Mouse (Mus musculus) right cerebral cortex, postnatal 25 days (tissue): ENCODE data around the gene Stx11.

ENCODE experiments used
- DNase-seq: peaks from one replicate; pipeline ENCODE4 v3.0.0; 2022

Gene Stx11

DNA sequence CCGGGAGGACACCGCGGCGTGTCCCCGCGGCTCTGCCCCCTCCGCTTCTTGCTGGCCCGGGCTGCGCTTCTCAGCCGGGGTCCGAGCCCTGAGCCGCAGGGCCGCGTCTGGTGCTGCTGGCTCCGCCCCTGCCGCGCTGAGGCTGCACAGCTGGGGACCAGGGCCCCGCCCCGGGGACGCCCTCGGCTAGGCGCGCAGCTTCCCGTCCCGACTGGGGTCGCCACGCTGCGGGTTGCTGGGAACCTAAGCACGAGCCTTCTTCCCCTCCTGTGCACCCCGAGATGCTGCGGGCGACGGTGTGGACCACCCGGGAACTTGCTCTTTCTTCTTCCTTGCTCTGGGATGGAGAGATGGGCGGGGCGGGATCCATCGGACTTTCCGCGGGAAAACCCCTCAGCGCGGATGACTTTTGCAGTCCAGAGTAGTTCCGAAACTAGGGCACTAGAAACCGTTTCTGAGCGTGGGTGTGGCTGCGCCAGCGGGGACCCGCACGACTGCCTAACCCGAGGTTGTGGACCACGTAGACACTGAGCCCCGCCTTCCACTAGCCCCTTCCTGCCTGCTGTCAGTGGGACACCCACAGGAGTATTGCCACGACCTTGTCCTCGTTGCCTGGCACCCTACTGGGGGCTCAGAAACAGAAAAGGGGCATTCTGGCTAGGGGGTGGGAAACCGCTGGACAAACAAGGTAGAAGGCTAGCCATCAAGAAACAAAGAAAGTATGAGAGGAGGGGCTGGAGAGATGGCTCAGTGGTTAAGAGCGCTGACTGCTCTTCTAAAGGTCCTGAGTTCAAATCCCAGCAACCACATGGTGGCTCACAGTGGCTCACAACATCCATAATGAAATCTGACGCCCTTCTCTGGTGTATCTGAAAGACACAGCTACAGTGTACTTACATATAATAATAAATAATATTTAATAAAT, at the start of gene Stx11:
Gene Stx11, minus strand, starts transcription at position 148 of the 925 bp plus-strand sequence.
- no peak for DNase-seq

DNA sequence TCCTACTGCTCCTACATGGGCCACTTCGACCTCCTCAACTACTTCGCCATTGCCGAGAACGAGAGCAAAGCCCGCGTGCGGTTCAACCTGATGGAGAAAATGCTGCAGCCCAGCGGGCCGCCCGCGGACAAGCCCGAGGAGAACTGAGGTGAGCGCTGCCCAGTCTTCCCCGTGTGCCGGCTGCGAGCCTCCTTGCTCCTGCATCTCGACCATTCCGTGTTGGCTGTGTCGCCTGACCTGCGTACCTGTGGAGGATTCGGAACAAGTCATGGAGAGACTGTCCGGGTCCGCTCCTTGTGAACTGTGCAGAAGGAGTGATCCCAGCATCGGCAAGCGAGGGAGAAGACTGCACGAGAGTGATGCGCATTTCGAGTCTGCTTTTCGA, 44.6 kb upstream of the Stx11 start:
- DNase-seq = no peak

DNA sequence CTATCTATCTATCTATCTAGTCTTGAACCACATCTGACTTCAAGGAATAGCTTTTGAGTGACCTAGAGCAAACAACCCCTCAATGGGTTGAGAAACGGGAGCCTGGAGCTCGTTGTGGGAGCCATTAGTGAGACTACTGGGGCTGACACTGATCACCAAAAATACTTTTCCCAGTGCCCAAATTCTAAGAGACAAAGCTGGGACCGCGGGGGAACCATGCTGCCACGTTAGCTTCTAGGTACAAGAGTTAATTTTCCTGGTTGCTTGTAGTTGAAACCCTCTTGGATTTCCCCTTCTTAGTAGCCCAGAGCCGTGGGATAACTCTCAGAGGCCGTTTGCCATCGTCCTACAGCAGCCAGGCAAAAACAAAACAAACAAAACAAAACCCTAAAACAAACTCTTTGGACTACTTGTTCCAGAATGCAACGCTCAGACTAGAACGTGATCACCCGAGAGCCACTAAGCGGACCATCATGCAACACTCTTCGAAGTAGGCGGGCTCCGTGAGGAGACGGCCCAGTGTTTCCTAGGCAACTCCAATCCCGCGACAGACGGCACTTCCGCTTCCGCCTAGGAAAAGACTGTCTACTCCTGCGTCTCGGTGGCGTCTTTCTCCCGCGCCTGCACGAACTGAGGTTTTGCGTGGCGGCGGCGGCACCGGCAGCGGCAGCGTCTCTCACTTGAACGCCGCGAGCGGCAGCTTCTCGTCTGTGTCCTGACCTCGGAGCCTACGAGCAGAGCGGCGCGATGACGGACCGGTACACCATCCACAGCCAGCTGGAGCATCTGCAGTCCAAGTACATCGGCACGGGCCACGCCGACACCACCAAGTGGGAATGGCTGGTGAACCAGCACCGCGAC, 44.0 kb upstream of the Stx11 start:
- DNase-seq = peak; percentile 95

DNA sequence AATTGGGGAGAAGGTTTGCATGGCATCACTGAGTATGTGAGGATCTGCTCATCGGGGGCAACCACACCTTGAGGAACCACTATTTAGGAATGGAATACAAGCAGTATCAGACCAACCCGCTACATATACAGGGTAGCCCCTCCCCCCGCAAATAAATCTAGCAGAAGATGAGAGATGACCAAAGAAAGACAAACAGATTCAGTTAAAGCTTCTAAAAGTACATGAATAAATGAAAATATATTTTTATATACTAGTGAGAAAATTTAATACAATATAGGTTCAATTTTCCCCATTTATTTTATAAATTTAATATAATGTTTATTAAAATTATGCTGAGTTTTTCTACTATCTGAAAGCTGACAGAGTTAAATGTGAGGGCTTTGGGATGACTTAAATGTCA, 40.9 kb upstream of the Stx11 start, which contains the start of gene Sf3b5:
Gene Sf3b5, plus strand, starts transcription at position 301 of the 400 bp plus-strand sequence.
- DNase-seq = no peak

DNA sequence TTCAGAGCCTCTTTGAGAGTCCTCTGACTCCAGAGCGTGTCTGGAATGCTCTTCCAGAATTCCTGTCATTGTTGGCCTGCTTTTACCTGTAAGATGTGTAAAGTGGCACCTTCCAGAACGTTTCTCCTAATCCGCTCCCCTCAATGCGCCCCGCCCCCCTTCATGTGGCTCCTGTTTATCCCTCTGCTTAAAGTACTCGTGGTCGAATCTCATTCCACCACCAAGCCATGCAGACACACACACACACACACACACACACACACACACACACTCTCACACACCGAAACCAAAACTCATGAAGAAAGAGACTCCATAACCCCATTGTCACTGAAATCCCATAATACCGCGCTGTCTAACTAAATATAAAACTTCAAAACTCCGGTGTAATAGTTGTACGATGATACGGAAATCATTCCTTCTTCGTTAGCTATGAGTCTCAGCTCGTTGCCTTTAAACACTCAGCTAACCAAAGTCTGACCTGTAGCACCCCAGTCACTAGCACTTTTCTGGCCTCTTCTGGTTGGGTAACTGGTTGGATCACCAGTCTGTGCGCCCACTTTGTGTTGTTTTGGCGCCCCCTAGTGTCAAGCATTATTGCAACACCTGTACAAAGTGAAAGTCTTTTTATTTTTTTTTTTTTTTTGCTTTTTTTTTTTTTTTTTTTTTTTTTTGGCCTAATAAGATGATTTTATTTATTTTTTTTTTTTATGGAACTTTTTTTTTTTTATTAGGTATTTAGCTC, 32.8 kb upstream of the Stx11 start:
- DNase-seq = peak; percentile 68

DNA sequence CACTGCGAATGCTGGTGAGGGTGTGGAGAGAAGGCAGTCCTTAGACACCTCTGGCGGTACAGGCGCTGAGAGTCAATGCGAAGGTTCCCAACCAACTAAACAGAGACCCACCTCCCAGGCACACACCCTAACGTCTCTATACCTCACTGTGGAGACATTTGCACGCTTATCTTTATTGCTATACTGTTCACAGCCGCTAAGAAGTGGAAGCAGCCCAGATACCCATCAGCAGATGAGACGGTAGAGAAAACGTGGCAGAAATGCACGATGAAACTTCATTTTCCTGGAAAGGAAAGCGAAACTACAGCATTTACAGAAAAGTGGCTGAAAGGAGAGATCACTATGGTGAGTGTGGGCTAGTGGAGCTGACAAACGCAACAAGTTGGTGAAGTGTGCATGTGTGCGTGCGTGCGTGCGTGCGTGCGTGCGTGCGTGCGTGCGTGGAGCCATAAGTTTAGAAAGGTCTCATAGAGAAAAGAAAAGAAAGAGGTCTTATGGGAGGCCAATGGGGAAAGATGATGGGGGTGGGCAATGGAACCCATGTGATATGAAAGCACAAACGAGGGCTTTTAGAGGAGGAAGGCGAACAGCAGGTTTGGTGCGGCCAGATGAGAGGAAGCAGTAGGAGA, 29.4 kb upstream of the Stx11 start:
- no peak for DNase-seq

DNA sequence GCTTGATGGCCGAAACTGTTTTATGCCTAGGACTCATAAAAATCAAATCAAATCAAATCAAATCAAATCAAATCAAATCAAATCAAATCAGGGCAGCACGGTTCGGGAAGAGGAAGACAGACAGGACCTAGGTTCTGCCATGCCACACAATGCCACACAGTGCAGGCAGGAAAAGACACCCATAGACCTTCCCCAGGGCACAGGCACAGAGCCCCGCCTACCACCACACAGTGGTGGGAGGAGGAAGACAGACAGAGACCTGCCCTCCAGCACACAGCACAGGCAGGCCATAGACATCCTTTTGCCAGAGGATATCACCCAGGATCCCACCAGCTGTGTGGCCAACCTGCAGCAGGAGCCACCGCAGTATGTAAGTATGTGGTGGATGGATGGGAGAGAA, 27.9 kb upstream of the Stx11 start:
- DNase-seq = no peak

DNA sequence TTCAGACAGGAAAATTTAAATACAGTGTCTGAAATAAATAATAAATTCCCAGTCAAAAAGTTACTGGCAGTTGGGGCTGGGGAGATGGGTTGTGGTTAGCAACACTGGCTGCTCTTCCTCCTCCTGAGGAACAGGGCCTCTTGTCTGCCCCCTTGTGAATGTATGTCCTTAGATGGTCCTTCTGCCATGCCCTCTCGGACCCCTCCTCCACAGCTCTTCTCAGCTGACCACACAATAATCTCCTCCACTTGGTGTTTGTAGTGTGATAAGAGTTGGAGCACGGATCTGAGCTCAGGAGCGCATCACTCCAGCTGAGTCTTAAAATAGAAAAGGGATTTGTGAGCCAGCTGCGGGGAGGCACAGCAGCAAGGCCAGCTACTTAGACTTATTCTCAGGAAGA, 22.8 kb upstream of the Stx11 start:
- no peak for DNase-seq

DNA sequence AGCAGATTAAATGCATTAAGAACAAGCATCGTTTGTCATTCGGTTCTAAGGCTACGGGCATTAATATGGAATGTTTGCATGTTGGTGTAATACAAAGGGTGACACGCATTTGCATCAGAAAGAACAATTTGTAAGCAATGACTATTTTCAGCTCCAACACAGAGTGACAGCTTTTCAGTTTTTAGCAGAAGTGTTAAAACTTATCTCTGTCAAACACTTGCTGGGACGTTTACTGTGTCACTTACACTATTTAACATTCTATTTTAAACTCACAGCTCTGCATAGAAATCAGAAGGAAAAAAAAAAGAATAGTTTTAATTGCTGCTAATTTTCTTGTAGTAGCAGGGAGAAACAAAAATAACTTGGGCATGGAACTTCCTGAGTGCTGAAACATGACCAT, 22.4 kb upstream of the Stx11 start:
- no peak for DNase-seq

DNA sequence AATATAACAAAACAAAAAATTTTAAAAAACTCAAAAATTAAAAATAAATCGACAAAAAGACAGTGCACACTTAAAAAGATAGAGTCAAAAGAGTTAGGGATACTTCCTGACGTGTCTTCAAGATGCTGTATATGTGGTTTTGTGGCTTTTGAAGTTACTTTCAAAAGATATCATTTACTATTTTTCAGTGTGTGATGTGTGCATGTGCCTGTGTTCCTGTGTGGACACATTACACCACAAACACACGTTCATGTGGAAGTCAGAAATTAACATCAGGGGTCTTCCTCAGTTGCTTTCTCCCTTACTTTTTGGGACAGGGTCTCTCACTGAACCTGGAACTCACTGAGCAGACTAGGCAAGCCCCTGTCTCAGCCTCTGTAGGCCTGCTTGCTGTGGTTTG, 20.9 kb upstream of the Stx11 start:
- no peak for DNase-seq

DNA sequence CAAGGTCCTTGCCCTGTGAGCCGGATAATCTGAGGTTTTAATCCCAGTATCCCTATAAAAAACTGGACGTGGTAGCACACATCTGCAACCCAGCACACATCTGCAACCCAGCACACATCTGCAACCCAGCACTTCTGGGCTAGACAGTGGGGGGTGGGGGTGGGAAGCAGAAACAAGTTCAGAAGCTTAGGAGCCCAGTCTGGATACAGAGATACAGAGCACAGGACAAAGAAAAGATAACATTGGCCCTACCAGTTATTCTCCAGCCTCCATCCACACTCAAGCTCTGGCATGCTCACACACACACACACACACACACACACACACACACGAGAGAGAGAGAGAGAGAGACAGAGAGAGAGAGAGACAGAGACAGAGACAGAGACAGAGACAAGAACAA, 19.4 kb upstream of the Stx11 start:
- no peak for DNase-seq

DNA sequence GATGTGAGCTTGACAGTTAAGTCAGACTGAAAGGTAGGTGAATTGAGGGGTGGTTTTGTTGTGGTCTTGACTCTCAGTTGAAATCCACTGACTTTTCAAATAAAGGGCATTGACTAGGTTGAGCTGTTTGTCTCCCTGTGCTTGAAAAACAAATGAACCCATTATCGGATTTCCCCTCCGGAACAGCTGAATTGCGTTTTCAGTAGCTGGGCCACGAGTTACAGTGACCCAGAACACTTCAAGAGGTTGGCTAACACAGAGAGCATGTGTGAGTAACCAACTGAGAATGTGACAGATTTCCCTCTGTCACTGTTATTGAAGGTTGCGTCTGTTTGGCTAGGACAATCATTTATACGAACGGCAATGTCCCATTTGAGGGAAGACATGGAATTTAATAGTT, 17.0 kb upstream of the Stx11 start:
- DNase-seq = no peak

DNA sequence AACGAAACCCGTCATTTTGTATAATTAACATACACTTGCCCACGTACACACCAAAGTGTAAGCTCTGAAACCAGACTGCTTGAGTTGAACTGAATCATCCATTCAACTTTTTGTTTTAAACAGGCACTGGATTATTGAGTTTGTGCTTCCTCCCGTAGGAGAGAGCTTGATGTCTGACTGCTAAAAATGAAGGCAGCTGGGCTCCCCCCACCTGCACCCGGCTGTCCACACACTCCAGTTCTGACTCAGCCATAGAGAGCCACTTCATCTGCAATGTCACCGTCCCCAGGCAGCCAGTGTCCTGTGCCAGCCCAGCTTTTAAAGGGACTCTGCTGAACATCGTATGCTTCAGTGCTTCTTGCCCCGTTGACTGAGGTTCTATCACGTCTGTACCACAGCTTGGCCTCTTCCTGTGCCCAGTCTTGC, 13.7 kb upstream of the Stx11 start:
- peak; percentile 26 for DNase-seq

DNA sequence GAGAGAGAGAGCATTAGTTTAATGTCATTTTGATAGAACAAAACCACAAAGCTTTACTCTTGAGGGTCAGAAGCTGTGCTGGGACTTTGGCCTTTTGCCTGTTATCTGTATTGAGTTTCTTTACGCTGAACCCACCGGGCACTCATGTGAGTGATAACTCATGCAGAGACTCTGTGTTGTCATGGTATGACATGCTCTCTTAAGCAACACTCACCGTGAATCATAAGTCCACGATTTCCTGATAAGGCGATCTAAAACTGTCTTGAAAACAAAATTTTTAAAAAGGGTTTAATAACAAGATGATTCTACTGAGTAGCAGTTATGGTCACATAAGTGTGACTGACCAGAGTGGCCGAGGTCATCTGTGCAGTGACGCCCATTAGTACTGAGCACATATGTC, 12.5 kb upstream of the Stx11 start:
- no peak for DNase-seq

DNA sequence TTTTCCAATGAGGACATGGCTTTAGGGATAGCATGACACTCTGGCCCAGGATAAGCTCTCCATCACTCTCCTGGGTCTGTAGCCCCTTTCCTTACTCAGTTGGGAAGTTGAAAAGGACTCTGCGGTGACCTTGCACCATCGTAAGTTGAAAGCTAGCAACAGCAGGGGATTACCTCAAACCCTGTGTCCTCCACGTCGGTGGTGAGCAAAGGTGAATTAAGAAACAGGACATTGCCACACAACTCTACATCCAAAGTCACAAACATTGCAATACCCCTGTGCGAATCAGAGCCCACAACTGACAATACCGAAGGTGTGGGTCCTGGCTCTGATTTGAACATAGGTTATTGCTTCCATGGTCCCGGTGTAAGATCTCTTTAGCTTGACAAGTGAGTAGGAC, 11.9 kb upstream of the Stx11 start:
- no peak for DNase-seq

DNA sequence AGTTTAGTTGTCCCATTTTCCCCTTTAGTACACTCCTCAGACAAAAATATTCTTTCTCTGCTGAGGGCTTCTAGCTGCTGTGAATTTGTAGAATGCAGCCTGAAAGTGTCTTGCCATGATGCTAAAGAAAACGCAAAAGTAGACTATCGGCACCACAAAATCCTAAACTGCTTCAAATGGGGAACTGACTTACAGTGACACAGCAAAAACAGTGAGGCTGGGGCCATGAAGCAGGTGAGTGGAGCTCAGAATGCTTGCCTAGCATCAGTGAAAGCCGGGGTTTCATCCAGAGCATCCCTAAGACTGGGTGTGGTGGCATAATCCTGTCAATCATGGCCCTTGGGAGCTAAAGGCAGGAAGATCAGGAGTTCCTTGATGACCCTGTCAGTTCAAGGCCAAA, 11.4 kb upstream of the Stx11 start:
- no peak for DNase-seq

DNA sequence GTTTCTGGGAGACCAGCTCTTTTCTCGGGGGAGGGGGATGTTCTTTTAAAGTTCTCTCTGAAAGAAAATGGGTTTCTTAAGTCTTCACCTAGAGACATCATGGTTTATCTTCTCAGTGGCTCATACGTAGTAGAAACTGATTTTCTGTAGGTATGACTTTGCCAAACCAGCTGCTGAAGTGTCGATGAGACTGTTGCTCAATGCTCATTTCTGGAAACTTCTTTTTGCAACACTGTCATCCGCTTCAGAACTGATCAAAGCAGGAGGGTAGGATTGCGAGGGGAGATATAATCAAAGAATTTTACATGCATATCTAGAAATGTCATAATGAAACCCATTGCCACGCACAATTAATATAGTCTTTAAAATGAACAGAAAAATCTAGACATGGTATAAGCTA, 10.5 kb upstream of the Stx11 start:
- DNase-seq = no peak

DNA sequence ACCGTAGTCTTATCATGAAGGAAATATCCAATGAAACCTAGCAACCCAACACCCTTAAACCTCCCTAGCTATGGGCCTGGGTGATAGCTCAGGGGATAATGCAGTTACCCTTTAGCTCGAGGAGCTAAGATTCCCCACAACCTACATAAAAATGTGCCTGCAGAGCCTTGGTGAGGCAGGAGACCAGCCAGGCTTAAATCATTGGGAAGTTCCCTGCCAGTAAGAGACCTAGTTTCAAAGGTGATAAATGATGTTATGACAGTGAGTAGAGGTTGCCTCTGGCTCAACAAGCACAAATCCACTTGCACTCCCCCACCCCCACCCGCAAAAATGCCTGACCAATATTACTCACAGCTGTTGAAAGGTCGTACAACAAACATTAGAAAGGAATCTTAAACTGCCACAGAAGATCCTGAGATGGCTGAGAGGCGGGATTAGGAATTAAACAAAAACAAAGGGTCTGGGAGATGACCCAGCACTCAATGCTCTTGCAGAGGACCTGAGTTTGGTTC, 1.6 kb upstream of the Stx11 start:
- no peak for DNase-seq

DNA sequence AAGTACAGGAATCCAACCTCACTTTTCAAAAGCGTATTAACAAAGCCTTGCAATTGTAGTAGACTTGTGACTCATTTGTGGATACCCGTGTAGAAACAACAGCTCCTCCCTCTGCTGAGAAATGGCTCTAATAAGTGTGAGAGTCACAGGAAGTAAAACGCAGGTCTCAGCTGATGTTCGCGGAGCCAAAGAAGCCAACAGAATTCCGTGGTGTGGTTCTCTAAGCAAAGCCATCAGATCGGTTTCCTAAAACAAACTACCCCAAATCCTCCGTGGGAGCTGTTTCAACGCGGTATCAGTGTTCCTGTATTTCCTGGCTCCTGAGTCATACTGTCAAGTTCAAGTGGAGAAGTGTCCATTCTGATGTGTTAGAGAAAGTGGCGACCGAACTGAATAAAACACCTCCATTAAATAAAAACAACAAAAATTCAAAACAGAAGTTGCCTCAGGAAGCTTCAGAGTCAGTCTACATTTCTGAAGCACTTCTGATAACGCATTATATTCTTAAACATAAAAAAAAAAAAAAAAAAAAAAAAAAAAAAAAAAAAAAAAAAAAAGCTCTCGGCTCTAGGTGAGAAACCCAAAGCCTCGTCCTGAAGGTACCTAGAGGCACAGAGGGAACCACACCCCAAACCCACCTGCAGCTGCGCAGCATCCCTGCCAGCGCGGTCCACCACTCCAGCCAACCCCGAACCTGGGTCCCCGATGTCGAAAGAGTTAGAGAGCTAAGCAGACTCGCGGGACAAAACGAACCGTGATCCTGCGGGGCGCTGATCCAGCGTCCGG, 543 bp downstream of the Stx11 start:
- DNase-seq = no peak

DNA sequence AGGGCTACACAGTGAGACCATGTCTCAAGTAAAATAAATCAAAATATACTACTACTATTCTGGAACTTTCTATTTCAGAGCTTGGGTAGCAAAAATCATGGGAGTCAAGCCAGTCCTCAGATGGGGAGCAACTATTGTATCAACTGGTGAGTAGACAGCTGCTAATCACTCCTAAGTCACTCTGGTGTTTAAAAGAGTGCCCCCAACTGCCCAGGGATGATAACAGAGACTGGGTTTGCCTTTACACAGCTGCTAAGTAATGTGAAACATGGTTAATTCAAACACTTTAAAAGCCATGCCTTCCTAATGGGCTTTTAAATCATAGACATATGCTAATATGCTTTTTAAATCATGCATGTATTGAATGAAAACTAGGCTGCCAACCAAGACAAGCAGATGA, 1.9 kb downstream of the Stx11 start:
- DNase-seq = no peak

DNA sequence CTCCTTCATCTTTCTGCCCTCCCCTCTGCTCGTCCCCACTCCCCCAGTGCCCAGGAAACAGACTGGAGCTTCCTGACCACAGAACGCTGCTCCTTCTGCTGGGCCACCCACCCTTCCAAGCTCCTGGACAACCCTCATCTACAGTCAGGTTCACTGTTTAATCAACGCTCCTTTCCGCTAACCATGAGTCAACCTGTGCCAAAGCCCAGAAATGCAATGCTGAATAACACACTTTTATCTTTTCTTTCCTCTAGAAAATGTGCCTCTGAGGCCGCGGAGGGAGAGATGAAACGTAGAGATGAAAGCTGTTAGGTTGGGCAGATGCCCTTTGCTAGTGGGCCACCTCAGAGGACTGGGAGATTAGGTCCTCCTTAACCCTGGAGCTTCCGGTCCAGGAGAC, 2.6 kb downstream of the Stx11 start:
- DNase-seq = no peak

DNA sequence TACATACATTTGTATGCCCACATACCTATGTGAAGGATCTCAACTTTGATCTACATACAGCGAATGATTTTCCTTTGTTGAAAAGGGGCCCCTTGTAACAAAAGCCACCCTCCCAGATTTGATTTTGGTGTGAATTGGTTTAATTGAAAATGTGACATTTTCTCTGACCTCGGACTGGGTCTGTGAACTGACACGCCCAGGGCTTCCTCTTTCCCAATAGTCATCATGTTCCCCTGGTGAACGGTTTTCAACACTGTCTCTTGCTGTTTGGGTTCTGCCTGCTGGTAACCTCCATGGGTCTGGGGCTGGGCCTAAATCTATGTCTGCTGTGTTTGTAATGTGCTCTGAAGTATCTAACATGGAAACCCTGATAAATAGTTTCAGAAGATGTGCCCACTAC, 6.8 kb downstream of the Stx11 start:
- DNase-seq = no peak
